Mouse (Mus musculus) kidney, adult 2 months (tissue): ENCODE measurements around the gene Btbd17.

Source experiments
- CTCF ChIP-seq: fragments of 200-500 bp; conservative IDR thresholded peaks from 2 replicates; pipeline ENCODE4 v1.5.1; 2011; ENCODE audit warnings: low read depth, mild to moderate bottlenecking, control low read depth, low read length, moderate library complexity, mixed read lengths; ENCODE audit not compliant: insufficient read depth, insufficient read length
- POLR2A ChIP-seq: fragments of 200-500 bp; IDR thresholded peaks from one replicate; pipeline ENCODE4 v1.6.1; 2011; ENCODE audit warnings: low read depth, low read length, control low read depth

DNA sequence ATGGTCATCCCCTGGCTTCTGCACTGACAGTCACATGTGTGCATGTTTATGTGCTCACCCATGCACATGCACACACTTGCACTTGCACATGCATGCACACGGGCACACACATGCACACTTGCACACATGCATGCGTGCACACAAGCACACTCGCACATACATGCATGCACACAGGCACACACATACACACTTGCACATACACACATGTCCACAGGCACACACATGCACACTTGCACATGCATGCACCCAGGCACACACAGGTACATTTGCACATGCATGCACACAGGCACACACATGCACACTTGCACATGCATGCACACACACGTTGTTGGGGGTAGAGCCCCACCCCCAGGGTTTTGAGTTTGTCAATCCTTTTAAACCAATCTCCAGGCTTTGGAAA, 21.2 kb upstream of the Btbd17 start:
- TF ChIP-seq CTCF, result no peak
- TF ChIP-seq POLR2A, result no peak
